Mouse (Mus musculus) urinary bladder, postnatal 25 days (tissue): ENCODE measurements around the gene Gm6993.

Source experiments
- DNase-seq: peaks from one replicate; pipeline ENCODE4 v3.0.0; 2022; ENCODE audit warnings: low spot score

Gm6993 gene

DNA sequence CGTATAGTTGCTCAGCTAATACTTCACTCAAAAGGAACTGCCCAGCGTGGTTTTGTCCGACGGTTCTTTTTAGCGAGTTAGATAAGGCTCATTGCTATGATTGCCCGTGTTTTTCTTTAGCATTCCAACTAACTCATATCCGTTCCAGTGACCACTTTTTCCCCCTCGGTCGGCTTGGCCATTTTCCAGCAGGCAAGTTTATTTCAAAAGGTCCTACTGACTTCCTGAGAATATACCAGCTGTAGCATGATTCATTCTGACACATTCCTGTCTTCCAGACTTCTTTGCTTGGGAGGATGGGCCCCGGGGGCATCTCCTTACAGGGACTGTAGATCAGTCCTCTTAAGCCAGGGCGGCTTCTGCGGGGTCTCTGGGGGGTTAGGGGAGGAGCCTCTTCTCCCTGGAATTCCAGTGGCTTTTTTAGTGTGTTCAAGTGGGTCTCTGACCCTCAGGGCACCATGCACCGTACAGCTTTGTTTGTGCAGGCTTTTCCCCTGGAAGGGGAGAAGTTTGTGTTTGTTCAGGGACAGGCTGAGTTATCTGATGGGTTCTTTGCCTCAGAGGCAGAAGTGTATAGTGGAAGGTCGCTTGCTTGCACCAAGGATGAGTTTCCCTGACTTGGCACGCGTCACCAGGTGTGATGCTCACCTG lies 30.9 kb downstream of the Gm6993 start:
- DNase-seq: peak; percentile 49

DNA sequence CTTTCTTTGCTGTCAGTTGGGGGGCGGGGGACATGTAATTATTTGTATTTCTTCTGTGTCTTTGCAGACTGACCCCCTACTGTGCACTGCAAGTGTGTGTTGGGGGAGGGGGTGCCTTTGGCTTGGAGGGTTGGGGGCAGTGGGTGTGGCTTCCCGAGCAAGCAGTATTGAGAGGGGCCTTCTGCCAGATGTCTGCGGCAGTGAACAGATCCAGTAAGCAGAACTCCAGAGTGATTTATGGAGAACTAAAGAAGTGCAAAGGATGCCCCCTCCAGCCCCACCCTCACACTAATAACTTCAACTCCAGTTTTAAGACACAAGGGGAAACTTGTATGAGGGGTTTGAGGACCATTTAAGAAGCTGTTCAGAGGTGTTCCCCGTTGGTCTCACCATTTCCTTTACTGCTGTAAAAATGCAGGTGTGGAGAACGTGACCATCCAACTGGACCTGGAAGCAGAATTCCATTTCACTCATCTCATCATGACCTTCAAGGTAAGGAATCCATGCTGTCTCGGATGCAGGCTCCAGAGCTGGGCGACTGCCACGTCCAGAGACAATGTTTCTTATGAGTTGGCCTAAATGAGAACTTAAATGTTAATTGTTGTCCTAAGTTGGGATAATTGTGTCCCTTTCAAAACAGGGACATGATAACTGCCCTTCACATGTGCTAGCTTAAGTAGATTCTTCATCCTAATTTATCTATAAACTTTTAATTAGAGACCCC lies 31.6 kb downstream of the Gm6993 start:
- DNase-seq: no peak

DNA sequence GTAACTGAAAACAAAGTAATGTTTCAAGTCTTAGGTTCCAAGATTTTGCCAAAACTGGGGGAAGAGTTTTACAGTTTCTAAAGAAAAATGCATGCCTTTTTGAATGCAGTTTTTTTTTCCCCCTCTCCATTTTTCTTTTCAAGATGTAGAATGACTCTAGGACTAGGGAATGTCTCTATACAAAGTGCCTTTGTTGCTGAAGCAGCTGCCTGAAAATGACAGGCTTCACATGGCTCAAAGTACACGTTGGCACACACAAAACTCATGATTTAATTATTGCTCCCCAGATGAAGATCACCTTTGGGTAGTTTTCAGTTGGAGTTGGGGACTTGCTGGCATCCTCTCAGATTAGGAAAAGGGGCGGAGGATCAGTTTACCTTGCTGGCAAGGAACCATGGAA lies 32.3 kb downstream of the Gm6993 start:
- DNase-seq: no peak

DNA sequence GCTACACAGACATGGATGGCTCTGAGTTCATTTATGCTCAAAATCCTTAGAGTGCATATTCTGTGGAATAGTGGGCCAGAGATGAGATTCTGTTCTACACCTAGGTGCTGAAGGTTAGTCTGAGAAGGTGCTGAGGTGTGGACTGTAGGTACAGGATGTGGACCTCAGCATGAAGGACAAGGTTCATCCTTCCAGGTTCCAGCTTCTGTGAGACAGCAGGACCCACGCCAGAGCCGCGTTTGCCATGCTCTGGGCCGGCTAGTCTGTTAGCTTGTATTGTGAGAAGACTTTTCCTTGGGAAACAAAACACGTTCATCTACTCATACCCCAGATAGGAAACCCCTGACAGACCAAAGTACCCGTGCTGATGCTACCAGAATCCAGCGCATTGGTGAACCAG lies 33.1 kb downstream of the Gm6993 start:
- DNase-seq: no peak

DNA sequence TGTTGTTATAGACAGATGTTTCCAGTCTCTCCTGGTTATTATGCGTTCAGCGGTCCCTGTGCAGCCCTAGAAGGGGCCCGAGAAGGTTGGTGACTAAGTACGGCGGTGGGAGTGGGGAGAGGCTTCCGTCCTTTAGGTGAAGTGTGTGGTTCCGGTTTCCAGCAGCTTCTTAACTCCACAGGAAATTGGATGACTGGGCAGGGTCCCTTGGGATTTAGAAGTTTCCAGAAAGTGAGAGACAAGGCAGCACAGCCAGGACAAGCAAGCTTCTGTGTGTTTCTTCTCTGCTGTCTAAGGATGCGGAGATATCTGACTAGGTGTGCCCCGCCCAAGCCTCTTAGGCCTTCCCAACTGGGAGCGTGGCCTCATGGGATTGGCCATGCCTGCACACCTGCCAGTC lies 34.8 kb downstream of the Gm6993 start:
- DNase-seq: no peak

DNA sequence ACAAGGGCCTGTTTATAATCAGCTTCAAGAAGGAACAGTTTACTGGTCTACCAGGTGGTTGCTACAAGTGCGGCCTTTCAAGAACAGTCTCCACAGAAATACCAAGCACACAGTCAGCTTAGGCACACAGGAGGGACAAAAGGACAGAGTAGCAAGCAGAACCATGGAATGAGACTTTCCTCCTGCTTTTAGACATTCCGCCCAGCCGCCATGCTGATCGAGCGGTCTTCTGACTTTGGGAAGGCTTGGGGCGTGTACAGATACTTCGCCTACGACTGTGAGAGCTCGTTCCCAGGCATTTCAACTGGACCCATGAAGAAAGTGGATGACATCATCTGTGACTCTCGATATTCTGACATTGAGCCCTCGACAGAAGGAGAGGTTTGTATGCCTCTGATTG lies 37.7 kb downstream of the Gm6993 start:
- DNase-seq: no peak

DNA sequence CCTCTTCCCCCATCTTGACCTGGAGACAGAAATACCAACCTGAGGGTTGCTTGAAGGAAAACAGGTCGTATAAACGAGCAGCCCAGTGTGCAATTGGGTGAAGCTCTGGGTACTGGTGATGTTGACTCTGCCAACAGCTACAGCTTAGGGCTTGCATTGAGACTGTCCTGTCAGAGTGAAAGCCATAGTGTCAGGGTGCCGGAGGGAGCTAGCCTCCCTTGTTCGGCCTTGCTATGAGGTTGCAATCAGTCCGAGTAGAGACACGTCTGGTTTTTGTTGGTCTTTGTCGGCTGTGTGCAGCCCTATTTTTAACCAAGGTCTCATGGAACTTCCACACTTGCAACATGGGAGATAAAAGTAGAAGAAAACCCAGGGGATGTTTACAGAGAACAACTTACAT lies 39.7 kb downstream of the Gm6993 start:
- no peak for DNase-seq

DNA sequence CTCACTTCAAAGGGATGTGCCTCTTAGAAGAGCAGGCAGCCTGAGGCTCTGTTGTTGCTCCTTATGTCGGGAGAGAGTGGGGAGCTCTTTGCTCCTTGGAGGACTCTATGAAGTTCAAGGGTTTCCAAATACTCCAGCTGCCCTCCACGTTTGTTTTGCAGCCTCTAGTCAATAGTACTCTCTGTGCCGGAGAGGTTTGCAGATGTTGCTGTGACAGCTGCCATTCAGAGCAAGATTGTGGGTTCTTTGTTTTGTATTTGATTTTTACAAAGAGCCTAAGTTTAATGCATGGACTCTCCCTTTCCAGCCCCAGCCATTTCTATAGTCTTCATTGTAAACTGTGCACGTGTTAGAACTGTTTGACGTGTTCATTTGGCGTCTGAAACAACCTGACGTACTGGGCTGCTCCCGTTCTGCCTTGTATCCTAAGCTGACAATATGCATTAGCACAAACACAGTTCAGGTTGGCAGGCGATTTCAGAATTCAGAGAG lies 40.6 kb downstream of the Gm6993 start:
- DNase-seq: no peak

DNA sequence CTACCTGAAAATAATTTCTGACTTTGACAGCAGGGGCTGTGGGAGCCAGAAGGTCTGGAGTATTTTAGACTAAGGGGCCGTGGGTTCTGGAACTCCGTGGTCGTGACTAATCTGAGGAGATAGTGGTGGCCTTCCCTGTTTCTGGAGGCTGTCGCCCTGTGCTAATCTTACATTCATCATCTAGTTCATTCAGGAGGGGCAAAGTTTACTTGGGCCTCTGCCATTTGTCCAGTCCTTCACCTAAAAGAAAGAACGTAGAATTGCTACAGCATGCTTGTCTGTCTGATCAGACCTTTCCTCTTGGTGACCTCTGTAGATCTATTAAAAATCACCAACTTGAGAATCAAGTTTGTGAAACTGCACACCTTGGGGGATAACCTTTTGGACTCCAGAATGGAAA lies 41.7 kb downstream of the Gm6993 start:
- DNase-seq: no peak

DNA sequence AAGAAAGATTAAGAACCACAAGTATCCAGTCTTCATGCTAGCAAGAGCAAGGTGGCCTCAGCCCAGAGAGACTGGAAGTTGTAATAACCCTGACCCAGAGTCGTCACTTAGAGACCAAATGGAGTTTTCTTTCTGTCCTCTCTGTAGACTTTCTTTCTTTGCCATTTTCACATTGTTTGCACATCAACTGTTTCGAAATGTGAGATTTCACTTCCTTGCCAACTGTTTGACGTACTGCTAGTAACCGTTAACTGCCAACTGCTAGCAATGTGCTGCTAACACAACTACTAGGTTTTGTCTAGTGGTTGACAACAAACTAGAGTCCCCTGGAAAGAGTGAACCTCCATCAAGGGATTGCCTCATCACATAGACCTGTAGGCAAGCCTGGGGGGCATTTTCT lies 42.6 kb downstream of the Gm6993 start:
- no peak for DNase-seq

DNA sequence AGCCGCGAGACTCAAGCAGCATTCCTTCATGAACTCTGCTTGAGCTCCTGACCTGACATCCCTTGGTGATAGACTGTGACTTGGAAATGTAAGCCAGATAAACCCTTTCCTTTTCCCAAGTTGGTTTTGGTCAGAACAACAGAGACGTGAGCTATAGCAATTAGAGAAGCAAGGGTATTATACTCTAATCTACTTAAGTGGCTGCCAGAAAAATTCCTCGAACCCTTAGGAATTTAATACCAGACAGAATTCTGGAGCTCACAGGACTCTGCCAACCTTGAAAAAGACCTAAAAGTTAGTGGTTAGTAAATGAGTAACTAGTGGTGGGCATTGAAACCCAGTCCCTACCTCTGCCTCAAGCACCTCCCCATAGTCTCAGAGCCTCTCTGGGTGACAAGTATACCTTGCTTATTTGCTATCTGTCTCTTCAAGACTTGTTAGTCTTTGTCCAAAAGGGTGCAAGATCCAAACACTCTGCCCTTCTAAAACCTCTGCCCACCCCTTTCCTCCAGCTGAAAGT lies 43.1 kb downstream of the Gm6993 start:
- no peak for DNase-seq

DNA sequence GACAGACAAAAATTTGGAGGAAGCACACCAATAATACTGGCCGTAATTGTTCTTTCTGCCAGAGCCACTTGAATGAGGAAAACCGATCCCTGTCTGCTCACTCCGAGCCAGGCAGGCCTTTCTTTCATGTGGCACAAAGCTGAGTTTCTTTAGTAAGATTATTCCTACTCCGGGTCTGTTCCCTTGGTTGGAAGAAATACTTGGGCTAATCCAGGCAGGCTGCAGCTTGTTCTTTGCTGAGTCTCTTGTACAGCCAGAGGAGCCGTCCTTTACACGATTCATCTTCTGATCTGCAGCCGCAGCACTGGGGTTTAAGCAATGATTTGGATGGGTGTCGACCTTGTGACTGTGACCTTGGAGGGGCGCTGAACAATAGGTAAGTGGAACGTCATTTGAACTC lies 48.5 kb downstream of the Gm6993 start:
- no peak for DNase-seq
